Mouse (Mus musculus): ENCODE measurements at regions not wholly inside any gene's neighbourhood (a gene's known extent, or its start where the extent isn't known, plus 50 kb on each side); places are given as distances from the start of the nearest gene placed in this dataset.

DNA sequence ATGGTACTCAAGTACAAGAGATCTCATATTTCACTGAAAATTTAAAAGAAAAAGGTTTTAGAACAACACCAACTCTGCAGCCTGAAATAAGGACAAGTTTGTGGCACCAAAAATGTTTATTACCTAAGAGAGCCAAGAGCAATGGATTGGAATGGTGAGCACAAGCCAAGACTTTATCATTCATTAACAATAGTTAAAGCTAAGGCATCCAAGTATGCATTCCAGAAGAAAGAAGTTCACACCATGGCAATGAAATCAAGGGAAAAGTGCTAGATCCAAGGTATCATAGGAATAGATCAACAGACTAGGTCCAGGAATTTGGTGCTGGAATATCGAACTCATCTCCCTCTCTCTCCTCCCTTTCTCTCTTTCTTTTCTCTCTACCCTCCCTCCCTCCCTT, 63.8 kb upstream of the P3h2 start:
- no peak for DNase-seq (ENCODE audit: low spot score in 2 of 2)

DNA sequence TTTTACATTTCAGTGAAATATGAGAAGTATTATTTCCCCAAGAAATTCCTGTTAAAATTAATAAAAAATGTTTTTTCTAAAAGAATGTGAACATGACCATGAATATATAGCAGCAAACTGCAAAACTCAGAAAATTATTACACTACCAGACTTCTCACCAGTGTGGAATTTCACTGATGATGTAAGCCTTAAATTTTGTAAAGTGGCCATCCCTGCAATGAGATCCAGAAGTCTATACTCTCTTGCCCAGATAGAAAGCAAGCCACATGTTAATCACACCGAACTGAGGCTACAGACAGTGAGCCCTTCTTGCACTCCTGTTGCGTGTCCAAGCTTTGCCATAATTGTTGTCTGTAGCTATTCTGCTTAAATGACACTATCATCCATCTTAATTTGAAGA, 62.6 kb upstream of the P3h2 start:
- no peak for DNase-seq (ENCODE audit: low spot score in 2 of 2)

DNA sequence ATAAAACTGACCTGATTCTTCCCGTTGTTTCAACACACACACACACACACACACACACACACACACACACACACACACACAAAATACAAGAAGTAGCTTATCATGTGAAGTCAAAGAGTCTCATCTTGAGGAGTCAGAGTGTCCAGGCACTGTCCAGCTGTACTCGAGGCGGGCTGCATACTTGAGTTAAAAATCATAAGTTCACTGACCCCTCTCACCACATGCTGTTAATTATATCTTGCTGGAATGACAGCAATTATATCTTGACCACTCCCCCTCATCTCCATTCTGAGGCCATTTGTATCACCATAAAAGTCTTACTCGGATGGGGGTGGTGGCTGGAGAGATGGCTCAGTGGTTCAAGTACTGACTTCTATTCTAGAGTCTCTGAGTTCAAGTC, 58.5 kb upstream of the P3h2 start:
- no peak for DNase-seq (ENCODE audit: low spot score in 2 of 2)

DNA sequence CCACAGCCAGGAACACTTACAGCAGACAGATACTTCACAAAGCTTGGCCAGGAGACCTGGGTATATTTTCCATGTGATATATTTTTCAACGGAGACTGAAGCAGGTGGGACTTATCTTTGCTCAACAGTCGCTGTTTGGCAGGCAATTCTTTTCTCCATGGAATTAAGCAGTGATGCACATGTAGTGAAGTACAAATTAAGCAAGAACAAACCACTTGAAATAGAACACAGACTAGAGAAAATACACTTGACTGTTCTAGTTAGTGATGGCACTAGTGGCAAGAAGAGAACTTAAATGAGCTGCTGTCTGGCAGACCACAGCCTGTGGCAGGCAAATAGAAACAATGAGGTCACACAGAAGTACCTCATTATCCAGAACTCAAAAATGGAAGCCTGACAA, 57.8 kb upstream of the P3h2 start:
- no peak for DNase-seq (ENCODE audit: low spot score in 2 of 2)

DNA sequence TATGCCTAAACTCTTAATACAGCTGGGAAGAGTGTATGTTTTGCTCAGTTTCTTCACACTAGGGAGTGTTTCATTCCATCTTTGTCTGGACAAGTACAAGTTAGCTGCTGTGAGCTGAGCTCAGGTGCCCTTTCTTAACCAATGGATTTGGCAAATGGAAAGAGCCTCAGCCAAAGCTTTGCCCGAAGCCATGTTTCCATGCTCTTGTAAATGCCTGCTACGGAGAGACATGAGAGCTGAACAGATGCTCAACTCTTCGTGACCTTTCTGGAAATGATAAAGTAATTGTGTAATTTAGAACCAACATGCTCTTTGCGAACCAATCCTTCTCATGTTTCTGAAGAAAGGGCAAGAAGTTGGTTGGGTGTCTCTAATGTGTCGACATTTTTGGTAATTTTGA, 52.0 kb upstream of the P3h2 start:
- DNase-seq (ENCODE audit: low spot score in 2 of 2) = no peak

All from left cerebral cortex, adult 8-10 months (tissue).